Mouse (Mus musculus) C2C12 (cell line): ENCODE measurements around the gene Urm1.

Experiments
- CEBPB ChIP-seq: IDR thresholded peaks from one replicate; pipeline ENCODE4 v1.6.1; 2011; ENCODE audit warnings: low read depth, mild to moderate bottlenecking, control low read depth, moderate library complexity
- CTCF ChIP-seq: IDR thresholded peaks from one replicate; pipeline ENCODE4 v1.5.1; 2011; ENCODE audit not compliant: control insufficient read depth, insufficient read depth, insufficient read length
- FOSL1 ChIP-seq: IDR thresholded peaks from one replicate; pipeline ENCODE4 v1.8.0; 2011; ENCODE audit warnings: mild to moderate bottlenecking, low read length; ENCODE audit not compliant: poor library complexity, insufficient read depth, severe bottlenecking
- MAX ChIP-seq: IDR thresholded peaks from one replicate; pipeline ENCODE4 v1.6.1; 2011; ENCODE audit warnings: mild to moderate bottlenecking, control low read depth
- MYOD1 ChIP-seq: IDR thresholded peaks from one replicate; pipeline ENCODE4 v1.6.1; 2011; ENCODE audit warnings: low read depth; ENCODE audit not compliant: control insufficient read depth, insufficient read length
- MYOG ChIP-seq: IDR thresholded peaks from one replicate; pipeline ENCODE4 v1.6.1; 2011; ENCODE audit not compliant: control insufficient read depth, insufficient read length; ENCODE audit errors: extremely low read depth
- USF1 ChIP-seq: IDR thresholded peaks from one replicate; pipeline ENCODE4 v1.6.1; 2011; ENCODE audit warnings: low read depth, mild to moderate bottlenecking, control low read depth, moderate library complexity

GRCm38 (mm10) chr2:29852957-29853485 is 33.1 kb downstream of the Urm1 start:
- TF ChIP-seq MAX, result no peak
- TF ChIP-seq CTCF, result no peak
- TF ChIP-seq USF1, result no peak
- TF ChIP-seq FOSL1, result no peak
- no peak for TF ChIP-seq MYOD1
- TF ChIP-seq CEBPB, result no peak
- no peak for TF ChIP-seq MYOG
